Mouse (Mus musculus) retina, adult 2 months (tissue): ENCODE data around the gene Taar7a.

Experiments
- DNase-seq: peaks from one replicate; pipeline ENCODE4 v3.0.0-alpha.2; 2012; ENCODE audit warnings: low read depth, low spot score

Taar7a gene

GRCm38 (mm10) chr10:23948026-23948425 is 45.3 kb downstream of the Taar7a start:
- DNase-seq, result no peak

- DNase-seq, result no peak
These were observed 50.8 kb downstream of the Taar7a start for GRCm38 (mm10) chr10:23942465-23942864.
